Mouse (Mus musculus) hematopoietic stem cell, adult 5-6 weeks (primary cell): ENCODE measurements around the gene Lamp1. TPM values are rescaled to one million over a fixed set of nuclear protein-coding genes. Genes with fewer than 3 reads are reported as not detected.

Experiments
- ATAC-seq, 2 experiments: fragments of 125-278 bp in 1 of 2; replicated peaks in 1 of 2; 2 replicates each; pipeline ENCODE4 v1.8.0; 2016 to 2017; ENCODE audit warnings: inconsistent platforms in 2 of 2, mild to moderate bottlenecking in 2 of 2, moderate number of reproducible peaks in 2 of 2, low read depth in 1 of 2, moderate TSS enrichment in 1 of 2; ENCODE audit not compliant: low FRiP score in 2 of 2, poor library complexity in 2 of 2, severe bottlenecking in 2 of 2, insufficient read depth in 1 of 2, low TSS enrichment in 1 of 2
- total RNA-seq: library from RNA; stranded (forward); fragments of 172-1452, 232-1000 nt; gene quantifications from 2 replicates; pipeline ENCODE4 v1.2.3, GENCODE M21; 2017

The Lamp1 gene
- 138 and 151 TPM in 2 replicates for total RNA-seq

GRCm38 (mm10) chr8:13158718-13159376, at the start of gene Lamp1:
TSS of gene Lamp1 (plus strand) at chr8:13159161.
- peak; percentile 72 to 73 for ATAC-seq

GRCm38 (mm10) chr8:13109416-13109960, 49.5 kb upstream of the Lamp1 start:
- ATAC-seq, result no peak

- ATAC-seq, result no peak
These were observed 47.0 kb upstream of the Lamp1 start for GRCm38 (mm10) chr8:13111917-13112316.

- peak; percentile 67 to 75 for ATAC-seq
These were observed 45.7 kb upstream of the Lamp1 start for GRCm38 (mm10) chr8:13113232-13113631.

GRCm38 (mm10) chr8:13117096-13117495, 41.9 kb upstream of the Lamp1 start:
- no peak for ATAC-seq

GRCm38 (mm10) chr8:13118516-13118915, 40.4 kb upstream of the Lamp1 start:
- ATAC-seq, result no peak

- ATAC-seq, result peak; percentile 45 to 69
These were observed 37.9 kb upstream of the Lamp1 start for GRCm38 (mm10) chr8:13120882-13121665.

- ATAC-seq, result no peak; a peak in 1 of 4 replicates
These were observed 36.0 kb upstream of the Lamp1 start for GRCm38 (mm10) chr8:13122887-13123421.

- ATAC-seq, result no peak
These were observed 34.1 kb upstream of the Lamp1 start for GRCm38 (mm10) chr8:13124897-13125296.

- peak; percentile 51 to 56; a peak in 1 of 4 replicates for ATAC-seq
These were observed 26.7 kb upstream of the Lamp1 start for GRCm38 (mm10) chr8:13132220-13132619.

- no peak for ATAC-seq
These were observed 19.2 kb upstream of the Lamp1 start for GRCm38 (mm10) chr8:13139641-13140182.

- ATAC-seq, result no peak
These were observed 17.3 kb upstream of the Lamp1 start for GRCm38 (mm10) chr8:13141681-13142080.

- ATAC-seq, result no peak
These were observed 10.5 kb upstream of the Lamp1 start for GRCm38 (mm10) chr8:13148476-13148875.

- ATAC-seq, result no peak
These were observed 9.7 kb upstream of the Lamp1 start for GRCm38 (mm10) chr8:13149287-13149686.

GRCm38 (mm10) chr8:13149866-13150265, 9.1 kb upstream of the Lamp1 start:
- ATAC-seq, result no peak

GRCm38 (mm10) chr8:13150929-13151328, 8.0 kb upstream of the Lamp1 start:
- no peak for ATAC-seq

GRCm38 (mm10) chr8:13154099-13154498, 4.9 kb upstream of the Lamp1 start:
- no peak for ATAC-seq

- no peak for ATAC-seq
These were observed 3.6 kb upstream of the Lamp1 start for GRCm38 (mm10) chr8:13155358-13155757.
